Mouse (Mus musculus) urinary bladder, postnatal 4 days (tissue): Measurements from ENCODE around the gene Ccr10.

Experiments used
- DNase-seq, 2 experiments: peaks; one replicate each; pipeline ENCODE4 v3.0.0; 2021 to 2022; ENCODE audit warnings: low spot score in 2 of 2

The Ccr10 gene

DNA sequence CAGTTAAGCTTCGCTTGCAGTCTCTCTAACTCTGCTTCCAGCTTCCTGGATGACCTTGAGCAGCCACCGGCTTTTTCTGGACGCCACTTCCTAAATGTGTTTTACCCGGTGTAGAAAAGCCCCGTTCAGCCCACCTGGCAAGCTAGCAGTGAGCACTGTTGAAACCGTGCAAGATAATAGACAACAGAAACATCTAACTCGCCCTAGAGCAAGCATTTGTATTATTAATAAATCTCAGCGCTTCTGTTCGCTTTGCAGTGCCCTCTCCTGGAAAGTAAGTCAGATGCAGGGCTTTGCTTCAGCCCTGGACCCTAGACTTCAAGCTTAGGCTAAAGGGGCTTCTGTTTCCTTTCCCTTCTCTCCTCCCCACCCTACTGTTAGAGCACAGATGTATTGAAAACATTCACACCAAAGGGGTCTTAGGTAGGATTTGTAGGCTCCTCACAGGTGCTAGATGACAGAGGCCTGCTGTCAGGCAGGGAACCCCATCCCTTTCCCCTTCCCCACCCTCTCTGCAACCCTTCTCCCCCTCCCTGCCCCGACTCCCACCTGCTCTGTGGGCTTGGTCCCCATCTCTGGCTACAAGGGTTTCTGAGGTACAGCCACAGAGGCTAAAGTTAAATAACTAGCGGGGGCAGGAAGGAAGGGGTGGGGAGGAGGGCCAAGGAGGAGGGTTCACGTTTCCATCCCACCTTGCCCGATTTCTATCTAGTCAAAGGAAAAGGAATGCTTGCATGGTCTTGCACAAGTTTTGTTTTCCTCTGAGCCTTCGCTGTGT, at the start of gene Ccr10:
Ccr10 (minus strand) TSS at position 593 of the 778 bp plus-strand sequence.
- DNase-seq = no peak

GRCm38 (mm10) chr11:101224337-101224736, 49.1 kb upstream of the Ccr10 start:
- no peak for DNase-seq

- DNase-seq = no peak
Observed at GRCm38 (mm10) chr11:101221306-101221986, 46.2 kb upstream of the Ccr10 start.

DNA sequence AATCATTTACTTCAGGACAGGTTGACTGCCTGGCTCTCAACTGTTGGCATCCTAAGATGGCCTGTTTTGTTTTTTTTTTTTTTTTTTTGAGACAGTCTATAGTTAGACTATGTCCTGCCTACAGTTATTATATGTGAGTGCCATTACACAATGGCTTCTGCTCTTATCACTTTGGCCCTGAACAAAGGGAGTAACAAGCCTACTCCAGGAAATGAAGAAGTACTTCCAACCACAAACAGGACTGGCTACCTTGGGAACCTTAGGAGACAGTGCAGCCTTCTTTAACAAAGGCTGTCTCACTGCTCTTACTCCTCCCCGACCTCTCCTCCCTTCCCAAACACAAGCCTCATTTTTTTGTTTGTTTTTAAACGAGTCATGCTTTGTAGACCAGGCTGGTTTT, 45.6 kb upstream of the Ccr10 start:
- no peak for DNase-seq

DNA sequence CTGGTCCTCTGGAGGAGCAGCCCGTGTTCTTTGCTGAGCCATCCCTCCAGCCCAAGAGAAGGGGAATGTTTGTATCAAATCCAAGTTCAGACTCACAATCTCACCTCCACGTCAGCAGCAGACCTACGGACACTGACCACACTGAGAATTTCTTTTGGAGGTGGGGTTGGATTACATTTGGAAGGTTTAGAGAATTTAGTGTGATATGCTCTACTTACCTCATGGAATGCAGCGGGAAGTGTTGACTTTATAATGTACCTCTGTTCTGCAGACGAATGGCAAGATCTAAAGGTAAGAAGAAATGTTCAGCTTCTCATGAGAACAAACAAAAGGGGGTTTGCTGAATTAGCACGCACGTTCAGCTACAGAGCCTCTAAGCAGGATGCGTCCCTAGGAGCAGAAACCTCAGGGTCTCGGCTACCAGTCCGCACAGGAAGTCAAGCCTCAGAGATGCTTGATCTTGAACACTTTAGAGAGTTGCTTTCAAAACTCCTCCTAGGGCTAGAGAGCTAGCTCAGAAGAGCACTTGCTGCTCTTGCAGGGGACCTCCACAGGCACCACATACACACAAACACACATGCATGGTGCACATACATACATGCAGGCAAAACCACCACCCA, 43.3 kb upstream of the Ccr10 start:
- no peak for DNase-seq

- no peak for DNase-seq
Observed at GRCm38 (mm10) chr11:101216936-101217335, 41.7 kb upstream of the Ccr10 start.

DNA sequence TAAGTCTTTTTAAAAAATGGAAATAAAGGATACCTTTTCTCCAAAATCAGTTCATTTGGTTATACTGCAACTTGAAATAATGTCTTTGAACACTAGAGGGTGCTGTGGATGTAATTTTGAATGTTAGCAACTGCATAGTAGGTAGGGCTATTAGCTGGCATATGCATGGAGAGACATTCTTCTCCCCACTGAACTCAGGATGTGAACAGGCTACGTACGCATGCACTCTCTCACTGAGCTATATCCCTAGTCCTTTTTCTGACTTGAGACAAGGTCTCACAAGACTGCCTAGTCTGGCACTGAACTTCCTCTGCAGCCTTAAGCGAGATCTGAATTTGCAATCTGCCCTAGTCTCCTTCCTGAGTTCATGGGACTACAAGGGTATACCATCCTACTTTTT, 36.7 kb upstream of the Ccr10 start:
- DNase-seq = no peak

GRCm38 (mm10) chr11:101200986-101201385, 25.7 kb upstream of the Ccr10 start:
- DNase-seq = no peak

GRCm38 (mm10) chr11:101199555-101199954, 24.3 kb upstream of the Ccr10 start:
- DNase-seq = no peak

DNA sequence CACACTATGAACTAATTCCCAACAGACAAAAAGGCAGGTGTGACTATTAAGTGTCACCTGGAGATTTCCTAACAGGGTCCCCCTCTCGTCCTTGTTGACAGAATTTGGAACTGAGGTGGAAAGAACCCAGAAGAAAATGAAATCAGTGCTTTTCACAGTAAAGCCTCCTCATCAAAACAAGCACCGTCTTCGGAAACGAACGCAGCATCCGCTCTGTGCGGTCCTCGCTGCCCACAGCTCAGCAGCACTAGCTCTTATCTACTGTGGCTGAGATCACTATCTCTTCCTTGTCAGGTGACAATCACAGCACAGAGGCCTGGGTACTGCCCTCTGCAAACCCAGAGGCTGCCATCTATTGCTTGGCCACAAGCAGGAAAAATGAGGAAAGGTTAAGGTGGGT, 20.9 kb upstream of the Ccr10 start:
- DNase-seq = no peak

- DNase-seq = no peak
Observed at GRCm38 (mm10) chr11:101195571-101195970, 20.3 kb upstream of the Ccr10 start.

DNA sequence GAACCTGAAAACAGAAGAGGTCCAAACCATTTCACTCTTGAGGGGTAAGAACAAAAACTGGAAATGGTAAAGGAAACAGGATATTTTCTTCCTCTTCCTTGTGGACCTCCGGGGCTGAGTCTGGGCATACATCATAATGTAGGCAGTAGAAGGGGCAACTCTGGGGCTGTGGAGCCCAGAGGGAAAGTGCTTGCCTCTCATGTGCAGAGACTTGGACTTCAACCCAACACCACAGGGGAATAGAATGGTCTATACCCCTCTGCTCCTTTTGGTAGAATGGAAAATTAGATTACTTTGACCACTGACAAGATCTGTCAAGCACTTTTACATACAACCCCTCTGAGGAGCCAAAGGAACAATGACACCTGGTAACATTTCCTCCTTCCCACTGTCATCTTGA, 19.9 kb upstream of the Ccr10 start:
- DNase-seq = no peak

- no peak for DNase-seq
Observed at GRCm38 (mm10) chr11:101194643-101195042, 19.4 kb upstream of the Ccr10 start.

GRCm38 (mm10) chr11:101194137-101194536, 18.9 kb upstream of the Ccr10 start:
- DNase-seq = no peak

- no peak for DNase-seq
Observed at GRCm38 (mm10) chr11:101193076-101193475, 17.8 kb upstream of the Ccr10 start.

GRCm38 (mm10) chr11:101192646-101193045, 17.4 kb upstream of the Ccr10 start:
- DNase-seq = no peak

DNA sequence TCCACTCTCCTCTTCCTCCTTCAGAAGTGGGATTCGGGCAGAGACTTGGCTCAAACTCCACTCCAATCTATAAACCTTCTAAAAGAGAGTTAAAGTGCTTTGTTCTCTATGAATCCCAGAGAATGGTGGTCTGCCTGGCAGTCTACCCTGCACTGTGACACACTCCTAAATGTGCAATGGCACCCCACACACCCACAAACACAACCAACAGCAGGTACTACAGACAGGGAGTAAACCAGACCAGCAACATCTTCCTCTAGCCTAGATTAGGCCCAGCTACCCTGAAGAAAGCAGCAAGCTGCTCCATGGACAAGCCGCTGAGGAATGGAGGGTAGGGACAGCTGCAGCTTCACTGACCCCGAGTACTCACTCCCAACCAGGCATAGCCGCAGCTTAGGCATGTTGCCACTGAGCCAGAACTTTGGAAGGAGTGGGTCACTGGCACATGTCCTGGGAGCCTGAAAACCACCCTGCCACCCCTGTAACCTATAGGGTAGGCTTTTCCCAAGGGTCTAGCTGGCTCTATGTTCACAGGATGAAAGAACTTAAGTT, 16.8 kb upstream of the Ccr10 start:
- DNase-seq = no peak

- DNase-seq = no peak
Observed at GRCm38 (mm10) chr11:101190913-101191907, 16.0 kb upstream of the Ccr10 start.

DNA sequence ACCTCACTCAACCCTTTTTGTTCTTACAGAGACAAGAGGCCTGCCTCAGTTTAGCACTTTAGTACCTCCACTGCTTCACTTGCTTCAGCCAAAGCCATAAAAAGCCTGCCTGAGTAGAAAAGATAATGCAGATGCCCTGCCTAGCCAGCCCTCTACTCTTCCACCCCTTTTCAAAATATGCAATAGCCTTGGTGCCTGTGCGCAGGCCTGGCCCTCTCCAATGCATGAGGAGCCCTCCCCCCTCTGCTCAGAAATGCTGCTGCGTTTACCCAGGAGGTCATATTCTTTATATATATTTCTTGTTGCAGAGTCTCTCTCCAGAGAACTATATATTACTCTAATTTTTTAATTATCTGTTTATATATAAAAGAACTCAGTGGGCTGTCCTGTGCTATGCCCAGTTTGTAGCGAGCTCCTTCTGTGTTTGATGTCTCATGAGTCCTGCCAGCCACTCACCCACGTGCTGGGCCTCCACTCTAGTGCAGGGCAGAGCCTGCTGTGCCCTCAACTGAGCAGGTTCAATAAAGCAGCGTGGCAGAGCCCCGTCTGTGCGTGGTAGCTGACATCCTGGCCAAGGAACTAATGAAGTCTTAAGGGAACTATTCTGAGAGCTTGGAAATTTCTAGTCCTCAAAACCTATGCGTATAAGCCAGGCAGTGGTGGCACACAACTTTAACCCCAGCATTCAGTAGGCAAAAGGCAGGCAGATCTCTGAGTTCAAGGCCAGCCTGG, 15.1 kb upstream of the Ccr10 start:
- no peak for DNase-seq

DNA sequence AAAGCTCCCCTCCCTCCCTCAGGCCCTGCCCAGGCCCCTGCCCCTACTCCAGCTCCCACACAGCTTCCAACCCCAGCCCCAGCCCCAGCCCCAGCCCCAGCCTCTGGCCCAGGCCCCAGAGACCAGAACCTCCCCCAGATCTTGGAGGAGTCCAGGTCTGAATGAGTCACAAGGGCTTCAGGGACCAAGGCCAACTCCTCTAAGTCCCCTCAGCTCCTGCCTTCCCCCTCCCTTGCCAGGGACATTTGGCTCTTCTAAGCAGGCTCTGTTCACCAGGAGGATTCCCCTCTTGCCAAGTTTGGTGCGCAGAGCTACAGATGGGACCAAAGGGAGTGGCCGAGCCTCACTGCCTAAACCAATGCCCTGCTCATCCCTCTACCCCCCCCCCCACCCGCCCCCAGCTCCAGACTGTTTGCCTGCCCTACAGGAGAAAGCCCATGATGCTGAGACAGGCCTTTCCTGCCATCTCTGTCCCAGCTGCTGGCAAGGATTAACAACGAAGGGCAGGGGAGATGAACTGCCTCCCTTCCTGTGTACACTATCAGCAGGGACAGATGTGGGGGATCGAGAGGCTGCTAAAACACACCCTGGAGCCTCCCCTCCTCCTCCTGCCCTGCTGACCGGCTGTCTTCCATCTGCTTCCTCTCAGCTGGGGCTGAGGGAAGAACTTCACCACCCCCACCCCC, 14.4 kb upstream of the Ccr10 start:
- peak; percentile 79 to 82 for DNase-seq
